Mouse (Mus musculus) MEL (cell line): ENCODE results near the gene Siah2.

Experiments
- CTCF ChIP-seq, 3 experiments: IDR thresholded peaks in 2 of 3; conservative IDR thresholded peaks in 1 of 3; 2 replicates each; pipeline ENCODE4 v1.5.1; 2011 to 2012; ENCODE audit warnings: low read length in 3 of 3, low read depth in 2 of 3, mild to moderate bottlenecking in 2 of 3, improper control_type of control experiment in 1 of 3, inconsistent platforms in 1 of 3, mixed read lengths in 1 of 3, moderate library complexity in 1 of 3; ENCODE audit not compliant: control insufficient read depth in 1 of 3, insufficient read depth in 1 of 3, poor library complexity in 1 of 3, severe bottlenecking in 1 of 3
- ELF1 ChIP-seq: IDR thresholded peaks from 2 replicates; pipeline ENCODE4 v1.6.1; 2014; ENCODE audit warnings: low read depth, mild to moderate bottlenecking, inconsistent platforms, low read length, improper control_type of control experiment, moderate library complexity
- MEF2A ChIP-seq: IDR thresholded peaks from 2 replicates; pipeline ENCODE4 v1.6.1; 2014; ENCODE audit warnings: low read depth, mild to moderate bottlenecking, inconsistent platforms, low read length, improper control_type of control experiment; ENCODE audit not compliant: poor library complexity, insufficient replicate concordance, severe bottlenecking; ENCODE audit errors: extremely low read depth
- POLR2A ChIP-seq, 2 experiments: IDR thresholded peaks; 2 replicates each; pipeline ENCODE4 v1.6.1; 2011 to 2012; ENCODE audit warnings: low read length in 2 of 2, mild to moderate bottlenecking in 2 of 2, control low read depth in 1 of 2, improper control_type of control experiment in 1 of 2, low read depth in 1 of 2, moderate library complexity in 1 of 2; ENCODE audit not compliant: control insufficient read depth in 1 of 2, insufficient read depth in 1 of 2, poor library complexity in 1 of 2
- RAD21 ChIP-seq: IDR thresholded peaks from 2 replicates; pipeline ENCODE4 v1.6.1; 2011; ENCODE audit warnings: mild to moderate bottlenecking, low read depth, low read length, improper control_type of control experiment
- USF2 ChIP-seq, 2 experiments: IDR thresholded peaks; 2 replicates each; pipeline ENCODE4 v1.6.1; 2011 to 2012; ENCODE audit warnings: improper control_type of control experiment in 2 of 2, low read length in 2 of 2, borderline replicate concordance in 1 of 2, inconsistent platforms in 1 of 2, low read depth in 1 of 2, mild to moderate bottlenecking in 1 of 2; ENCODE audit not compliant: insufficient read depth in 1 of 2
- ZKSCAN1 ChIP-seq: IDR thresholded peaks from 2 replicates; pipeline ENCODE4 v1.6.1; 2012; ENCODE audit warnings: low read depth, mild to moderate bottlenecking, inconsistent platforms, low read length, improper control_type of control experiment, moderate library complexity

DNA sequence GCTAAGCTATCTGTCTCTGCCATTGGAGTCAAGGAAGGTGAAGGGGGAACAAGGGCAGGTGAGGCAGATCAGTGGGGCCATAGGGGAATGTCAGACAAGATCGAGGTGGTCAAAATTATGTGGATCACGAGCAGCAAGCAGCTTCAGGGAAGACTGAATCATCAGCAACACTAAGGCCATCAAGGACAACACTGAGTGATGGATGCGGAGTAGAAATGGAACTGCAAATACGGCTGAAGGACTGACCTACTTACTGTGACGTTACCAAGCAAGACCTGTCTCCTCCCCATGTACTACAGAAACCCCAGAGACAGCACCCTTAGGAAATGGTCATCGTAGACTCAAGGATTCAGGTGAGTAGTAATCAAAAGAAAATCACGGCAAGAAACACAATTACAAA lies 8.9 kb downstream of the Siah2 start:
- TF ChIP-seq POLR2A (IDR thresholded peaks at IDR 0.05; ENCODE audit: control insufficient read depth in 1 of 2, insufficient read depth in 1 of 2, low read depth in 1 of 2, low read length in 2 of 2, poor library complexity in 1 of 2) (no peak), CTCF (IDR thresholded peaks at IDR 0.05 in 2 of 3, conservative IDR thresholded peaks at IDR 0.05 in 1 of 3; ENCODE audit: control insufficient read depth in 1 of 3, insufficient read depth in 1 of 3, low read depth in 2 of 3, low read length in 3 of 3, poor library complexity in 1 of 3, severe bottlenecking in 1 of 3) (no peak), ZKSCAN1 (no peak), RAD21 (no peak), MEF2A (no peak), ELF1 (no peak), USF2 (IDR thresholded peaks at IDR 0.05; ENCODE audit: borderline replicate concordance in 1 of 2, insufficient read depth in 1 of 2, low read depth in 1 of 2, low read length in 2 of 2) (no peak)
